Mouse (Mus musculus) left cerebral cortex, postnatal 14 days (tissue): ENCODE measurements at regions not wholly inside any gene's neighbourhood (a gene's known extent, or its start where the extent isn't known, plus 50 kb on each side); places are given as distances from the start of the nearest gene placed in this dataset.
A peak's percentile ranks its signal among the peaks of the same experiment; 100 is the strongest.
"Not testable (repeated sequence)": the region's sequence is repeated elsewhere in the genome, so short reads cannot be mapped to it uniquely, and the experiment has no call there.

ENCODE experiments used
- DNase-seq, 2 experiments: peaks; one replicate each; pipeline ENCODE4 v3.0.0; 2021 to 2022; ENCODE audit warnings: low spot score in 2 of 2, mixed read lengths in 1 of 2
- intact Hi-C: fragments of 180-260 bp; cut with DNase I; formaldehyde crosslinking; loops from one replicate; pipeline ENCODE4 v1.15.1; 2025

DNA sequence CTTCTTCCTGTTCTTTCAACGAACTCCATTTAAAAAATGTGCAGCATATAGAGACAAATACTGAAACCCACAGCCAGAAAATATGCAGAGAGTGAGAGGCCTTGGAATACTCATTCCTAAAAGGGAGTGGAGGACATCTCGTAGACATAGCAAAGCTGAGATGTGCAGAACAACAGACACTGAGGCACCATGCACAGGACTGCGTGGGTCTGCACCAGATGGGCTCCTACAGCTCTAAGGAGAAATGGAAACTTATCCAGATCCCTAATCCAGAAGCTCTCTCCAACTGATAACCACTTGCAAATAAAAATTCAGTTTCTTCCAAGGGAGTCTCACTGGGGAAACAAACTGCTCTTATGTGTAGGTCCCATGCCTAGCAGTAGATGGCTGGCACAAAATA lies 101.6 kb downstream of the Slc25a24 start:
- no peak for DNase-seq

GRCm38 (mm10) chr3:109234275-109234674 lies 106.2 kb upstream of the Vav3 start:
- intact Hi-C loops: no loop called here
- DNase-seq: no peak

More for the DNA sequence above, 101.6 kb downstream of the Slc25a24 start:
- intact Hi-C loops: no loop called here

DNA sequence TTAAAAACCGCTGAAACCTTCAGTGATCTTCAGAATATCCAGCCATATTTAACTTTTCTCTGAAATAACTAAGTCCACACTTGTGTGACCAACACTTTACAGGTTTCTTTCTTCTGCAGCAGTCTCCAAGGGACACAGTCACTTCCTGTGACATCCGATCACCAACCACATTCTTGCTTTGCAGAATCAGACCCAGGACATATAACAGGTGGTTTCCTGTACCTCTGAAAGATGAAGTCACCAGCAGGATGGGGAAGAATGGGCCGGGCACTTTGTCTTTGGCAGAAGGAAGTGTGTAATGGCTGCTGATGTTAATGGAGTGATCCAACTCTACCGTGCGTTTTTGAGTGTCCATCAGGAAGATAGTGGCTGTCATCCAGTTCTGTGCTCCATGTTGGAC lies 103.5 kb upstream of the Vav3 start:
- intact Hi-C loops: no loop called here
- no peak for DNase-seq

DNA sequence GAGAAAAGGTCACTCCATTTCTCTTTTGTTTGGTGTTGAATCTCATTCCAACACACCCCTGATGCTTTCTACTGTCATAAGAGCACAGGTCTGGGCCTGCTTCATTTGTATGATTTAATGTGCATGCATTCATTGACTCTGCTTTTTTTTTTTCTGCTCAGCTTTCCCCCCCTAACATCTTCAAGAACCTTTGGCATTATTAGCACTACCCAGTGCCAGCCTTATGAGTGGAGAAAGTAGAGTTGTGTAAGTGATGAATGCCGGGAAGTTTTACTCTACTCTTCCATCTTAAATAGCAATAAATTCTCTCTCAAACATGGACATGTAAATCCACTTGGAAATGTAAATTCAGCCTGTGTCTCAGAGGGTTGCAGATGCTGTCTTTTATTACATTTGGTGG lies 97.0 kb upstream of the Vav3 start:
- intact Hi-C loops: no loop called here
- DNase-seq: no peak

GRCm38 (mm10) chr3:109248801-109249200 lies 91.7 kb upstream of the Vav3 start:
- intact Hi-C loops: no loop called here
- peak in 1 of 2 experiments; percentile 6 for DNase-seq

- no peak for DNase-seq
Measured at GRCm38 (mm10) chr3:109249359-109249758, 91.1 kb upstream of the Vav3 start.

DNA sequence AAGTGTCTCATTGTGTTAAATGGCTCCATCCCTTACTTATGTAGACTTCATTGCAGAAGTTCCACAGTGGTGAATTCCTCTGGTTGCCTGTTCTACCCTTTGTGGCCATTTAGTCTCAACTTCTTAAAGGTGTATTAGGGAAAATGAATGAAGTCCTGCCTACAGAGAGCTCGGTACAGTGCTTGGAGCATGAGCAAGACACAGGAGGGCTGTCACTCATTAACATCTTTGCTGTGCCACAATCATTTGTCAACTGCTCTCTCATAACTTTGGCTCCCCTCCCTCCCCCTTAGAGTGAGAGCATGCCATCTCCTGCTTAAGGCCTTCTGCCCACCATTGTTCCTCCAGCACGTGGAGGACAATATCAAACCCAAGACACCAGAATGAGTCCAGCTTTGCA lies 90.5 kb upstream of the Vav3 start:
- no peak for DNase-seq
- intact Hi-C loops: no loop called here

More at GRCm38 (mm10) chr3:109249359-109249758, 91.1 kb upstream of the Vav3 start:
- intact Hi-C loops: no loop called here

DNA sequence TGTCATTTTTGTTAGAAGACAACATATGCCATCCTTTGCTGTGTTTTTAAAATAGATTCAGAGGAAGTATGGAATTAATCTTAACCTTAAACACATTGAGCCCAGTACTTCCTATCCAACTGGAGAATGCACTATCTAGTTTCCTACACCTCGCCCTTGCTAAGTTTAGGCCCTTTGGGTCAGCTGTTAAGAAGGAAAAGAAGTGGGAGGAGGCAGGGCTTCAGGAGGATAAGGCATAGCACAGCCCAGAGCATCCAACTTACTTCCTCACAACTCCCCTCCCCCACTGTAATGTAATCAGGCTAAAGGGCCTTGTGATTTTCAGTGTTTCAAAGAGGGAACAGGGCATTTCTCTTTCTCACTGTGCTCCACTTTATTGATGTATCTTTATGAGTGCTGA lies 88.7 kb upstream of the Vav3 start:
- intact Hi-C loops: no loop called here
- no peak for DNase-seq

- DNase-seq: no peak
- intact Hi-C loops: no loop called here
Measured at GRCm38 (mm10) chr3:109254001-109254630, 86.3 kb upstream of the Vav3 start.

- peak in 1 of 2 experiments; percentile 3 for DNase-seq
- intact Hi-C loops: no loop called here
Measured at GRCm38 (mm10) chr3:109254957-109255356, 85.5 kb upstream of the Vav3 start.

DNA sequence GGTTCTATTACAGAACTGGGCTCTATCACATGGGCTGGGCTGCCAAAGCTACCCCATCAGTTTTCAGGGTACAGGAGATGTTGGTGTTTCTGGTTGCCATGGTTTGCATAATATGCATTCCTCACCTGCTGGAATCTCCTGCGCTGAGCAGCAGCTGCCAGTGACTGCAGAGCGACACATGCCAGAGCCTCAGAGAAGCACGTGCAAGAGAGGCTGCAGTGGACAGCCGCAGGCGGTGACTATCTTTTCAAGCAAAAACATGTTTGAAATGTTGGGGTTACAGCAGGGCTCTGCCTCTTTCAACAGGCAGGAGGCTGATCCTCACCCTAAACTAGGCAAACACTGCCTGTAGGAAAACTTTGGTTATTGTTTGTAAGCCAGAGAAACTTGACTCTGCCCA lies 83.7 kb upstream of the Vav3 start:
- intact Hi-C loops: no loop called here
- no peak for DNase-seq

DNA sequence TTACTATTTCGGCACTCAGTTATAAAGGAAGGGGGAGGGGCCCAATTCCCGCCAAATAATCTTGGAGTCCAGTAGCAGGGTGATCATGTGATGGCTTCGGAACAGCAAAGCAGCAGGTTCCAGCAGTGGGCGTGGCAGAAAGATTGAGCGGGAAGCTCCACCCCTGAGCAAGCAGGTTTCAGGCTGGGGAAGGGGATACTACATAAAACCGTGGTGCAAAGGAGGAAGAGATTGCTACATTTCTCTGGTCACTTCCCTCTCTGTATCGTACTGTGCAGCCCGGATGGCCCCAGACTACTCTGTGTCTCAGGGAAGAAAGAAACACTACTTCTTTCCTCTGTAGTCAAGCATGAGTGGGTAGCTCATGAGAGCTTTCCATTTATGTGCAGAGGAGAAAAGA lies 73.5 kb upstream of the Vav3 start:
- DNase-seq, intact Hi-C loops: not testable (repeated sequence)

GRCm38 (mm10) chr3:109270783-109271182 lies 69.7 kb upstream of the Vav3 start:
- intact Hi-C loops: no loop called here
- no peak for DNase-seq

DNA sequence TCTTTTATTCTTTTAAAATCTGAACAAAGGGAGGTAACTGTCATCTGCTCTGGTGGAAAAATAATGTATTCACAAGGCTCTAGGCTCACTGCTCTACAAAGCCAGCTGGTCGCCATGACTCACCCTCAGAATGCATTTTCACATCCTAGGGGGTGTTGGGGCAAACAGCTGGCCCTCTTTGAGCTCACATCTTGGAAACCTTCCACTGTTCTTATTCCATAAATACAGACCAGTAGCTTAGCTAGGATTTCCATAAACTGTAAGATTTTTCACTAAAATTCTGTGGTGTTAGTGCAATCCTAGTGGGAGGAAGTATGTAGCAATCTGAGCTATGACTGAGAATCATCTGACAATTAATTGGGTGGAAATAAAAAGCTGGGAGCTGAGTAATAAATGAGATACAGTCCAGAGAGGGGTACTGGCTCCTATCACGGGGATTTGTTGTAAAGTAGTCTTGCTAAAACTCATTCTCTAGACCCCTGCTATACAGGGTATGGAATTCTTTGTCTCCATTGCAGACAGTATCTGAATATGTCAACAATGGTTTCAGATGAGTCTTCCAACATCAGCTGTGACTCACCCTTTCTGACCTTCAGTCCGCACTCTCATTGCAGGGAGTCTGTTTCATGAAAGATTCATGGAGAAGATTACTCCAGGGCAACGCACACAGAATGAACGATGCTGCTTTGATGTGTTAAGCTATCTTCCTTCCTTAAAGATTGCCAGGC lies 67.2 kb upstream of the Vav3 start:
- intact Hi-C loops: no loop called here
- DNase-seq: peak; percentile 32 to 82

DNA sequence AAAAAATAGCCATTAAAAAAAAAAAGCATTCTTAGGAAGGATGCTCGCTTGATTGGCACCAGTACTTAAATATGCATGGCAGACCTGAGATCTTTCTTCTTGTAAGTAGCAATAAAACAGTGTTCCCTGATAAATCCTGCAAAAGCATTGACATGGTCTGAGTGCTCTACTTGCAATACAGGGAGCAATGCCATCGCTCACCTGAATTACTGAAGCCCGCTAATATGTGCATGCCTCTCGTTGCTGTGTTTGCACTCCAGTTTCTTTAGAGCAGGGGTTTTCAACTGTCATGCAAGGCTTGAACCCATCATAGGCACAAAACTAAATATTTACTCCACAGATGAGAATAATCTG lies 66.7 kb upstream of the Vav3 start:
- intact Hi-C loops: no loop called here
- DNase-seq: no peak

DNA sequence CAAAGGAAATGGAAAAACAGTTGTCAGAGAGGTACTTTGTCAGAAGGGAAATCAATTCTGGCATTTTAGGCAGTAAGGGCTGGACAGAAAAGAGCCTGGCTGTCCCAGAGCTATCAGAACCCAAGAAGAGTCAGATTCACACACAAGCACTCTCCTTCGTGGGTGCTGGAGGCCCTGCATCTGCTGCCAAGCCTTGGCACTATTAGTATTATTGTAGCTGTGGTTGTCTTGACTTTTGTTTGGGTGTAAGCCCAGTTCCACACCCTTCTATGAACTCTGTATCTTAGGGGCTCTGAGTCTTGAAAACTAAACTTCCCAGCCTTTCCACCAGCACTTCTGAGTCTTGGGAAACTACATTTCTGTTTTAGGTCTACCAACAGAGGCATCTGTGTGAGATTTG lies 61.4 kb upstream of the Vav3 start:
- intact Hi-C loops: no loop called here
- DNase-seq: no peak

DNA sequence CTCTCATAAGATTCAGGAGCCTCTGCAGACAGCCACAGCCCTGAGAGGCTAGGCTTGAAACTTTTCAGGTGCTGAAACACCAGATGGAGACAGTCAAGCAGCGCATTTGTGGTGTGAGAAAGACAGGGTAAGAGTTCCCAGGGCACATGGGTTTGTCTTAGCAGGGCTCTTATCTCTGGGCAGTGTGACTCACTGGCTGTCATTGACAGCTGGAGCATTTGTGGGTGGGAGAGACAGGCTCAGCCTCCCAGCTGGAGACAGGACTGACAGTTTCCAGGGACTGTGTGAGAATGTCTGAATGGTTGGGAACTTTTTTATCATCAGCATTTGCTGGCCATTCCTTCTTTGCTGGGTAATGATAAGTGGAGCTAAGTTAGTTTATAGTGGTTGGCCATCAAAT lies 53.9 kb upstream of the Vav3 start:
- intact Hi-C loops: no loop called here
- DNase-seq: no peak
